8 mouse cellular contexts compared by ENCODE assay signal in genomic region chr6:63256556-63257405, GRCm38 (mm10). TPM values are rescaled to one million over a fixed set of nuclear protein-coding genes. Genes with fewer than 3 reads are reported as not detected.
DNase-seq lines count a peak whose midpoint lies in the region; ATAC-seq and TF ChIP-seq lines count a peak whose summit lies in the region.

No protein-coding gene starts in this region.

- H3K36me3 ChIP-seq in kidney, embryonic 16.5 days (ENCODE audit: insufficient read depth, low read length): no peaks in the 10 kb centered on the region
- no peaks in the 10 kb centered on the region for H3K36me3 ChIP-seq in liver, postnatal 0 days (replicated peaks; ENCODE audit: insufficient read depth, low read length)

- H3K27me3 ChIP-seq in kidney, embryonic 16.5 days (ENCODE audit: insufficient read depth, low read length): peaks cover 45% of the 10 kb centered on the region
- H3K27me3 ChIP-seq in liver, postnatal 0 days (ENCODE audit: insufficient read depth, low read length): peaks cover 35% of the 10 kb centered on the region

- H3K27ac ChIP-seq in kidney, embryonic 16.5 days (ENCODE audit: low read length): no peak overlapping the region
- no peak overlapping the region for H3K27ac ChIP-seq in liver, postnatal 0 days (ENCODE audit: low read depth)

- ATAC-seq in kidney, embryonic 16.5 days (ENCODE audit: low FRiP score, low TSS enrichment): peak; percentile 81
- no peak for ATAC-seq in liver, postnatal 0 days
- no peak for ATAC-seq in erythroblast, adult 5-6 weeks (replicated peaks; ENCODE audit: low FRiP score, poor library complexity, severe bottlenecking)

- peak overlapping the region; percentile 66 for H3K4me3 ChIP-seq in kidney, embryonic 16.5 days (ENCODE audit: low read length)
- H3K4me3 ChIP-seq in liver, postnatal 0 days (ENCODE audit: low read depth, low read length): peak overlapping the region; percentile 31

- H3K4me1 ChIP-seq in kidney, embryonic 16.5 days (ENCODE audit: insufficient read depth, low read length): peaks cover 8% of the 10 kb centered on the region; the same call in 1 of the 2 replicates
- H3K4me1 ChIP-seq in liver, postnatal 0 days (ENCODE audit: insufficient read depth): no peaks in the 10 kb centered on the region

- no peak for TF ChIP-seq CTCF in liver, postnatal 0 days (IDR thresholded peaks at IDR 0.05; ENCODE audit: low read depth)

- H3K9me3 ChIP-seq in kidney, embryonic 16.5 days (ENCODE audit: low read length): peaks cover 3% of the 10 kb centered on the region; the same call in 1 of the 2 replicates
- no peaks in the 10 kb centered on the region for H3K9me3 ChIP-seq in liver, postnatal 0 days (ENCODE audit: low read length)

- DNase-seq in kidney, adult 18-20 months: no peak
- DNase-seq in cerebellum, postnatal 10 days: peak; percentile 83 to 84
- peak; percentile 23 to 58 for DNase-seq in frontal cortex, postnatal 10 days (ENCODE audit: low spot score in 2 of 2)
- DNase-seq in layer of hippocampus, adult 9-10 months (ENCODE audit: low spot score): peak; percentile 22
- peak; percentile 10 for DNase-seq in liver, postnatal 0 days
- peak; percentile 59 for DNase-seq in right cerebral cortex, postnatal 4 days

- peak overlapping the region; percentile 61 for H3K9ac ChIP-seq in kidney, embryonic 16.5 days (replicated peaks; ENCODE audit: low read length)
- H3K9ac ChIP-seq in liver, postnatal 0 days (replicated peaks): no peak overlapping the region

- no peak for TF ChIP-seq EP300 in liver, postnatal 0 days (IDR thresholded peaks at IDR 0.05; ENCODE audit: low read depth)

- H3K4me2 ChIP-seq in kidney, embryonic 16.5 days (replicated peaks; ENCODE audit: low read depth, low read length): peak overlapping the region; percentile 100
- peak overlapping the region; percentile 59 for H3K4me2 ChIP-seq in liver, postnatal 0 days (ENCODE audit: low read depth, low read length)

- WGBS in kidney, embryonic 16.5 days: under 1% methylated on average over 49 of the region's 49 CpGs
- under 1% methylated on average over 48 of the region's 49 CpGs for WGBS in liver, postnatal 0 days (ENCODE audit: insufficient replicate concordance)

RNA-seq across cellular contexts. Expression of gene Grid2, which starts 1.1 kb away (rescaled TPM):
- 0.15 and 0.48 TPM in 2 replicates for polyA plus RNA-seq in kidney, embryonic 16.5 days (2015; fragmentation: Nextera tagmentation; extraction: Ambion mirVana)
- polyA plus RNA-seq in liver, postnatal 0 days (2015; fragmentation: Nextera tagmentation; extraction: Ambion mirVana): not detected in 2 replicates
- not detected in 2 replicates for total RNA-seq in erythroblast, adult 5-6 weeks (2015; ENCODE audit: low replicate concordance)
- not detected in 2 replicates for total RNA-seq in erythroblast, adult 5-6 weeks (2017; ENCODE audit: low replicate concordance)
